Mouse (Mus musculus) embryonic fibroblast, embryonic 13.5 days (primary cell): Measurements from ENCODE around the gene Prdx6b.

ENCODE experiments used
- CTCF ChIP-seq: IDR thresholded peaks from 2 replicates; pipeline ENCODE4 v1.5.1; 2011; ENCODE audit warnings: mild to moderate bottlenecking, control low read depth, low read length, moderate library complexity, borderline replicate concordance; ENCODE audit not compliant: insufficient read depth
- POLR2A ChIP-seq: IDR thresholded peaks from 2 replicates; pipeline ENCODE4 v1.6.1; 2011; ENCODE audit warnings: low read depth, mild to moderate bottlenecking, control low read depth, low read length, moderate library complexity

GRCm38 (mm10) chr2:80300806-80301205, 8.5 kb downstream of the Prdx6b start:
- no peak for TF ChIP-seq CTCF
- TF ChIP-seq POLR2A: no peak
